Mouse (Mus musculus) frontal cortex, postnatal 36 days (tissue): Measurements from ENCODE around the gene Mapre1.
"Not testable (repeated sequence)": the region's sequence is repeated elsewhere in the genome, so short reads cannot be mapped to it uniquely, and the experiment has no call there.

Source experiments
- DNase-seq, 2 experiments: peaks; one replicate each; pipeline ENCODE4 v3.0.0; 2022; ENCODE audit warnings: low spot score in 2 of 2

Gene Mapre1

GRCm38 (mm10) chr2:153740500-153741436 lies at the start of gene Mapre1:
Gene Mapre1 (plus strand): TSS chr2:153741274.
- peak; percentile 99 to 100 for DNase-seq

- DNase-seq, result not testable (repeated sequence)
Observed at GRCm38 (mm10) chr2:153693413-153693812, 47.7 kb upstream of the Mapre1 start.

GRCm38 (mm10) chr2:153694462-153695085 lies 46.5 kb upstream of the Mapre1 start:
- DNase-seq, result no peak

GRCm38 (mm10) chr2:153696352-153696751 lies 44.7 kb upstream of the Mapre1 start, which contains the start of gene Dnmt3c:
Gene Dnmt3c (plus strand): TSS chr2:153696652.
- DNase-seq, result no peak

GRCm38 (mm10) chr2:153703389-153703788 lies 37.7 kb upstream of the Mapre1 start:
- no peak for DNase-seq

GRCm38 (mm10) chr2:153710701-153711330 lies 30.3 kb upstream of the Mapre1 start:
- DNase-seq, result peak in 1 of 2 experiments; percentile 2

- peak in 1 of 2 experiments; percentile 11 for DNase-seq
Observed at GRCm38 (mm10) chr2:153712646-153713091, 28.4 kb upstream of the Mapre1 start.

- peak; percentile 45 to 62 for DNase-seq
Observed at GRCm38 (mm10) chr2:153713227-153713626, 27.8 kb upstream of the Mapre1 start.

GRCm38 (mm10) chr2:153717861-153718260 lies 23.2 kb upstream of the Mapre1 start:
- not testable (repeated sequence) for DNase-seq

GRCm38 (mm10) chr2:153723098-153723497 lies 18.0 kb upstream of the Mapre1 start:
- DNase-seq, result no peak

- DNase-seq, result no peak
Observed at GRCm38 (mm10) chr2:153724424-153724823, 16.6 kb upstream of the Mapre1 start.

- no peak for DNase-seq
Observed at GRCm38 (mm10) chr2:153724871-153725270, 16.2 kb upstream of the Mapre1 start.

GRCm38 (mm10) chr2:153725291-153725690 lies 15.8 kb upstream of the Mapre1 start:
- DNase-seq, result no peak

GRCm38 (mm10) chr2:153734033-153734432 lies 7.0 kb upstream of the Mapre1 start:
- no peak for DNase-seq

GRCm38 (mm10) chr2:153741437-153742065 lies 477 bp downstream of the Mapre1 start:
- peak; percentile 28 to 33 for DNase-seq

- no peak for DNase-seq
Observed at GRCm38 (mm10) chr2:153747994-153748393, 6.9 kb downstream of the Mapre1 start.

- DNase-seq, result no peak
Observed at GRCm38 (mm10) chr2:153750363-153750762, 9.3 kb downstream of the Mapre1 start.

GRCm38 (mm10) chr2:153762121-153762520 lies 21.0 kb downstream of the Mapre1 start:
- DNase-seq, result no peak

GRCm38 (mm10) chr2:153767484-153767883 lies 26.4 kb downstream of the Mapre1 start:
- DNase-seq, result no peak

- DNase-seq, result no peak
Observed at GRCm38 (mm10) chr2:153768881-153769280, 27.8 kb downstream of the Mapre1 start.

- no peak for DNase-seq
Observed at GRCm38 (mm10) chr2:153772950-153773349, 31.9 kb downstream of the Mapre1 start.

GRCm38 (mm10) chr2:153775472-153775871 lies 34.4 kb downstream of the Mapre1 start:
- no peak for DNase-seq
